ENCODE assay signal across 15 mouse cellular contexts in genomic region chr6:120155510-120155909, GRCm38 (mm10).
A peak's percentile ranks its signal among the peaks of the same experiment; 100 is the strongest.
DNase-seq lines count a peak whose midpoint lies in the region; ATAC-seq and TF ChIP-seq lines count a peak whose summit lies in the region.
"Had no signal": no experiment of that assay in that cellular context is flagged by ENCODE, and none has a peak within 500 bp of the region (broad histone marks: within the 10 kb centered on the region; RNA-seq: fewer than 3 reads in every experiment).

No protein-coding gene starts in this region.

- no peak for ATAC-seq in forebrain, embryonic 16.5 days
- ATAC-seq: intestine, embryonic 16.5 days had no signal

- H3K36me3 ChIP-seq in spleen, adult 2 months (ENCODE audit: control insufficient read depth, insufficient read depth, low read length), result no peaks in the 10 kb centered on the region
- H3K36me3 ChIP-seq in macrophage (ENCODE audit: inconsistent target), result no peaks in the 10 kb centered on the region
- no peaks in the 10 kb centered on the region for H3K36me3 ChIP-seq in forebrain, embryonic 16.5 days (ENCODE audit: control insufficient read depth, insufficient read depth)
- H3K36me3 ChIP-seq: forebrain, embryonic 12.5 days; heart, embryonic 12.5 days; lung, embryonic 15.5 days had no signal

- WGBS in spleen, adult 2 months, result 64% methylated on average over 4 of the region's 4 CpGs
- 48% methylated on average over 4 of the region's 4 CpGs for WGBS in macrophage (ENCODE audit: missing documents)
- 89% methylated on average over 4 of the region's 4 CpGs for WGBS in forebrain, embryonic 16.5 days

- no peak overlapping the region for H3K4me3 ChIP-seq in spleen, adult 2 months (ENCODE audit: extremely low read depth, insufficient read depth, insufficient read length)
- no peak overlapping the region for H3K4me3 ChIP-seq in macrophage (ENCODE audit: inconsistent target)
- H3K4me3 ChIP-seq in forebrain, embryonic 16.5 days (replicated peaks; ENCODE audit: low read length), result no peak overlapping the region
- H3K4me3 ChIP-seq: forebrain, embryonic 12.5 days; heart, embryonic 12.5 days; lung, embryonic 15.5 days had no signal

- H3K9ac ChIP-seq in forebrain, embryonic 16.5 days (replicated peaks; ENCODE audit: low read depth, low read length), result no peak overlapping the region
- H3K9ac ChIP-seq: forebrain, embryonic 12.5 days; heart, embryonic 12.5 days; hindbrain, embryonic 14.5 days; lung, embryonic 15.5 days had no signal

- no peaks in the 10 kb centered on the region for H3K27me3 ChIP-seq in spleen, adult 2 months (ENCODE audit: control insufficient read depth, insufficient read depth, low read length)
- no peaks in the 10 kb centered on the region for H3K27me3 ChIP-seq in forebrain, embryonic 16.5 days (replicated peaks; ENCODE audit: control insufficient read depth, insufficient read depth, low read length)
- H3K27me3 ChIP-seq: forebrain, embryonic 12.5 days; heart, embryonic 12.5 days; lung, embryonic 15.5 days had no signal

- TF ChIP-seq POLR2A in spleen, adult 2 months (IDR thresholded peaks at IDR 0.05; ENCODE audit: low read depth, low read length), result no peak

- no peaks in the 10 kb centered on the region for H3K79me2 ChIP-seq in macrophage (ENCODE audit: inconsistent target)

- H3K4me1 ChIP-seq in spleen, adult 2 months (ENCODE audit: control insufficient read depth, insufficient read depth, insufficient read length), result peaks cover 12% of the 10 kb centered on the region; the same call in 1 of the 2 replicates
- H3K4me1 ChIP-seq in forebrain, embryonic 16.5 days (replicated peaks; ENCODE audit: control insufficient read depth, insufficient read depth, low read length), result peaks cover 21% of the 10 kb centered on the region

- no peak overlapping the region for H3K4me2 ChIP-seq in forebrain, embryonic 16.5 days (ENCODE audit: low read length)
- H3K4me2 ChIP-seq: forebrain, embryonic 12.5 days; heart, embryonic 12.5 days; hindbrain, embryonic 14.5 days; lung, embryonic 15.5 days had no signal

- DNase-seq in spleen, adult 2 months (ENCODE audit: low read depth in 1 of 2, low spot score in 2 of 2), result no peak
- DNase-seq in spleen, adult 18-20 months, result no peak
- DNase-seq in MEL-GATA-1-ER (ENCODE audit: extremely low read depth, low read depth), result peak; percentile 65
- no peak for DNase-seq in right cerebral cortex, adult 2 months (ENCODE audit: low spot score in 2 of 2)
- no peak for DNase-seq in ovary, adult 18-20 months (ENCODE audit: low spot score)
- DNase-seq: adrenal gland, postnatal 25 days; cerebellum, postnatal 10 days; gastrocnemius, postnatal 36 days had no signal

- no peaks in the 10 kb centered on the region for H3K9me3 ChIP-seq in forebrain, embryonic 16.5 days (ENCODE audit: control insufficient read depth, low read length)
- H3K9me3 ChIP-seq: forebrain, embryonic 12.5 days; heart, embryonic 12.5 days; lung, embryonic 15.5 days had no signal

- no peak for TF ChIP-seq CTCF in spleen, adult 2 months (IDR thresholded peaks at IDR 0.05; ENCODE audit: extremely low read depth, insufficient read depth, insufficient read length, insufficient replicate concordance)

- peak overlapping the region; percentile 8; the same call in 1 of the 2 replicates for H3K27ac ChIP-seq in spleen, adult 2 months (ENCODE audit: insufficient read depth, low read length)
- H3K27ac ChIP-seq in macrophage, result peak overlapping the region; percentile 95
- no peak overlapping the region for H3K27ac ChIP-seq in forebrain, embryonic 16.5 days (ENCODE audit: low read length)
- H3K27ac ChIP-seq: forebrain, embryonic 12.5 days; hindbrain, embryonic 14.5 days; lung, embryonic 15.5 days had no signal
